ENCODE assay signal across 7 mouse cellular contexts in the genomic region with DNA sequence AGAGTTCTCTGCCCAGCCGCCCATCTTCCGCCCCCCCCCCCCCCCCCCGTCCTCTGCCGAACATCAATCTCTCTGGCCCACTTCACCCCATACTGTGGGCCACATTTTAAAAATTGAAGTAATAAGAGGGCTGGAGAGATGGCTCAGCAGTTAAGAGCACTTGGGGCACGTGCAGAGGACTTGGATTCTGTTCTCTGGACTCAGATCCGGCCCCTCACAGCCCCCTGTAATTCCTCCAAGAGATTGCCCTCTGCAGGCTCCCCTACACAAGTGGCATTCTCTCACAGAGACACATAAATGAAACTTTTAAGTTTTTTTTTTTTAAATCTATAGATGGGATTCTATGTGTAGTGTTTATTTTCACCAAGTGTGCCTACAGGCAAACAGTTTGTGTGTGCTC. TPM values are rescaled to one million over a fixed set of nuclear protein-coding genes. Genes with fewer than 3 reads are reported as not detected.
DNase-seq lines count a peak whose midpoint lies in the region; ATAC-seq and TF ChIP-seq lines count a peak whose summit lies in the region.

No protein-coding gene starts in this region.

- H3K9ac ChIP-seq in liver, embryonic 11.5 days (ENCODE audit: low read depth, low read length), result no peak overlapping the region; the same call in 1 of the 2 replicates
- H3K9ac ChIP-seq in forebrain, embryonic 14.5 days (ENCODE audit: low read length), result peak overlapping the region; percentile 64
- H3K9ac ChIP-seq in limb, embryonic 12.5 days (replicated peaks), result peak overlapping the region; percentile 51

- H3K27ac ChIP-seq in liver, embryonic 11.5 days (ENCODE audit: low read depth, low read length), result no peak overlapping the region; the same call in 1 of the 2 replicates
- peak overlapping the region; percentile 70 for H3K27ac ChIP-seq in forebrain, embryonic 14.5 days (ENCODE audit: low read depth, low read length)
- peak overlapping the region; percentile 73; the same call in 1 of the 2 replicates for H3K27ac ChIP-seq in limb, embryonic 12.5 days
- no peak overlapping the region for H3K27ac ChIP-seq in olfactory bulb, adult 2 months (ENCODE audit: insufficient read depth, low read depth, low read length)

- TF ChIP-seq POLR2A in olfactory bulb, adult 2 months (IDR thresholded peaks at IDR 0.05; ENCODE audit: insufficient read depth, low read depth, low read length), result no peak

- no peak overlapping the region for H3K4me3 ChIP-seq in liver, embryonic 11.5 days (ENCODE audit: low read depth, low read length)
- peak overlapping the region; percentile 9 for H3K4me3 ChIP-seq in forebrain, embryonic 14.5 days (ENCODE audit: low read depth, low read length)
- peak overlapping the region; percentile 31; the same call in 1 of the 2 replicates for H3K4me3 ChIP-seq in limb, embryonic 12.5 days (replicated peaks)
- 0 out of 2 replicates have a peak overlapping the region, but pooled peaks have one; percentile 40 for H3K4me3 ChIP-seq in olfactory bulb, adult 2 months (ENCODE audit: insufficient read depth, low read depth, low read length)

- no peaks in the 10 kb centered on the region for H3K36me3 ChIP-seq in liver, embryonic 11.5 days (ENCODE audit: control insufficient read depth, insufficient read depth, low read length)
- peaks cover 3% of the 10 kb centered on the region for H3K36me3 ChIP-seq in forebrain, embryonic 14.5 days (ENCODE audit: control insufficient read depth, insufficient read depth, low read length)
- peaks cover 16% of the 10 kb centered on the region for H3K36me3 ChIP-seq in limb, embryonic 12.5 days

- ATAC-seq in liver, embryonic 11.5 days (replicated peaks; ENCODE audit: low FRiP score), result no peak
- no peak for ATAC-seq in forebrain, embryonic 14.5 days
- ATAC-seq in limb, embryonic 12.5 days (ENCODE audit: insufficient number of reproducible peaks, insufficient read depth, low FRiP score, low TSS enrichment, low read depth), result no peak

- no peaks in the 10 kb centered on the region for H3K27me3 ChIP-seq in liver, embryonic 11.5 days (replicated peaks; ENCODE audit: control insufficient read depth, insufficient read depth, low read length)
- H3K27me3 ChIP-seq in forebrain, embryonic 14.5 days (replicated peaks; ENCODE audit: control insufficient read depth, insufficient read depth, low read length), result no peaks in the 10 kb centered on the region
- H3K27me3 ChIP-seq in limb, embryonic 12.5 days, result no peaks in the 10 kb centered on the region

- no peak for DNase-seq in liver, embryonic 11.5 days (ENCODE audit: low spot score)
- no peak for DNase-seq in liver
- no peak for DNase-seq in forebrain, embryonic 14.5 days (ENCODE audit: low spot score)
- DNase-seq in B cell, adult 2 months, result no peak
- no peak for DNase-seq in thymus, adult 18-20 months

- peak overlapping the region; percentile 57 for H3K4me2 ChIP-seq in liver, embryonic 11.5 days
- peak overlapping the region; percentile 57 for H3K4me2 ChIP-seq in forebrain, embryonic 14.5 days (ENCODE audit: low read length)
- peak overlapping the region; percentile 60 for H3K4me2 ChIP-seq in limb, embryonic 12.5 days

- no peaks in the 10 kb centered on the region for H3K9me3 ChIP-seq in liver, embryonic 11.5 days (ENCODE audit: control insufficient read depth, low read length)
- no peaks in the 10 kb centered on the region for H3K9me3 ChIP-seq in forebrain, embryonic 14.5 days (replicated peaks; ENCODE audit: control insufficient read depth, low read length)
- no peaks in the 10 kb centered on the region for H3K9me3 ChIP-seq in limb, embryonic 12.5 days

- peaks cover 93% of the 10 kb centered on the region for H3K4me1 ChIP-seq in liver, embryonic 11.5 days (replicated peaks; ENCODE audit: control insufficient read depth, insufficient read depth, low read length)
- H3K4me1 ChIP-seq in forebrain, embryonic 14.5 days (ENCODE audit: control insufficient read depth, insufficient read depth, low read length), result peaks cover 65% of the 10 kb centered on the region
- H3K4me1 ChIP-seq in limb, embryonic 12.5 days (replicated peaks), result peaks cover 92% of the 10 kb centered on the region
- peaks cover 82% of the 10 kb centered on the region for H3K4me1 ChIP-seq in olfactory bulb, adult 2 months (ENCODE audit: control insufficient read depth, insufficient read depth, low read length)

- TF ChIP-seq CTCF in olfactory bulb, adult 2 months (IDR thresholded peaks at IDR 0.05; ENCODE audit: insufficient read depth, low read depth, low read length), result no peak

- 49% methylated on average over 5 of the region's 6 CpGs for WGBS in liver, embryonic 11.5 days
- 4% methylated on average over 4 of the region's 6 CpGs for WGBS in forebrain, embryonic 14.5 days
- WGBS in limb, embryonic 12.5 days, result 5% methylated on average over 4 of the region's 6 CpGs
- WGBS in olfactory bulb, adult 2 months, result 11% methylated on average over 6 of the region's 6 CpGs

RNA-seq across cellular contexts. Expression of a gene that starts 23.1 kb away (rescaled TPM):
- 107 and 112 TPM in 2 replicates for polyA plus RNA-seq in liver, embryonic 11.5 days (2014; fragmentation: Nextera tagmentation; extraction: Ambion mirVana)
- 115 and 118 TPM in 2 replicates for polyA plus RNA-seq in forebrain, embryonic 14.5 days (2014; fragmentation: Nextera tagmentation; extraction: Ambion mirVana)
- polyA plus RNA-seq in limb, embryonic 12.5 days (2016; fragmentation: Nextera tagmentation; extraction: Ambion mirVana), result 231 and 240 TPM in 2 replicates
- 1,184 TPM in 1 of 2 replicates, not detected in the other for polyA plus RNA-seq in olfactory bulb, adult 2 months (2012; ENCODE audit: insufficient read depth, insufficient read length, low replicate concordance, missing spikeins)

Comparison
In these comparisons a context has a peak if more than half of its experiments do, and no peak if none do; other contexts are left out.
1. H3K27ac ChIP-seq: peak in forebrain, embryonic 14.5 days (single experiment) and limb, embryonic 12.5 days (single experiment); none in liver, embryonic 11.5 days (single experiment) and olfactory bulb, adult 2 months (single experiment).
2. Peak in every context shown above with its lines, with median percentiles within 50 percentile points of each other: H3K4me2 ChIP-seq.